Mouse (Mus musculus) intestine, embryonic 14.5 days (tissue): ENCODE data around the gene Abraxas2. TPM values are rescaled to one million over a fixed set of nuclear protein-coding genes. Genes with fewer than 3 reads are reported as not detected.

ENCODE experiments used
- ATAC-seq: fragments of 200-750 bp; cut with Nextera tagmentation; replicated peaks from 2 replicates; pipeline ENCODE4 v1.8.0; 2017; ENCODE audit warnings: low read depth, moderate number of reproducible peaks, moderate TSS enrichment, moderate library complexity; ENCODE audit not compliant: low FRiP score, low TSS enrichment
- DNase-seq: peaks from one replicate; pipeline ENCODE4 v3.0.0-alpha.2; 2018; ENCODE audit warnings: low spot score
- H3K27ac ChIP-seq: fragments of 300-500 bp; sonication (generic); 2 replicates; pipeline ENCODE4 v1.5.1; 2014; ENCODE audit warnings: low read depth, mild to moderate bottlenecking, control low read depth
- H3K27me3 ChIP-seq: fragments of 300-500 bp; sonication (generic); replicated peaks from 2 replicates; pipeline ENCODE4 v1.6.1; 2014; ENCODE audit warnings: low read length, control low read depth; ENCODE audit not compliant: control insufficient read depth, insufficient read depth
- H3K36me3 ChIP-seq: fragments of 300-500 bp; sonication (generic); 2 replicates; pipeline ENCODE4 v1.6.1; 2014; ENCODE audit warnings: low read length, control low read depth; ENCODE audit not compliant: control insufficient read depth, insufficient read depth
- H3K4me1 ChIP-seq: fragments of 300-500 bp; sonication (generic); replicated peaks from 2 replicates; pipeline ENCODE4 v1.6.1; 2014; ENCODE audit warnings: low read length, control low read depth, mixed read lengths; ENCODE audit not compliant: control insufficient read depth, insufficient read depth
- H3K4me2 ChIP-seq: fragments of 300-500 bp; sonication (generic); 2 replicates; pipeline ENCODE4 v1.6.1; 2014; ENCODE audit warnings: low read length
- H3K4me3 ChIP-seq: fragments of 300-500 bp; sonication (generic); 2 replicates; pipeline ENCODE4 v1.5.1; 2014; ENCODE audit warnings: low read depth, low read length, control low read depth, mixed read lengths
- H3K9ac ChIP-seq: fragments of 300-500 bp; sonication (generic); 2 replicates; pipeline ENCODE4 v1.6.1; 2014; ENCODE audit warnings: mild to moderate bottlenecking, low read length
- H3K9me3 ChIP-seq: fragments of 300-500 bp; sonication (generic); 2 replicates; pipeline ENCODE4 v1.6.1; 2016; ENCODE audit warnings: low read length, control low read depth; ENCODE audit not compliant: control insufficient read depth
- WGBS: fragments of 180-500 bp; shearing (Covaris S2); extraction: QIAGEN DNeasy Blood & Tissue Kit; methylation state at CpG from one replicate; pipeline ENCODE4 v1.1.7; 2014; 5-methylcytosine and 5-hydroxymethylcytosine counted together
- polyA plus RNA-seq: library from polyadenylated mRNA; unstranded; fragments of >200 nt; fragmentation: Nextera tagmentation; extraction: Ambion mirVana; gene quantifications from 2 replicates; pipeline ENCODE4 v1.2.1, GENCODE M21; 2014

Abraxas2 gene
- polyA plus RNA-seq, 1 experiment from 2014 or later = 33.5 TPM

DNA sequence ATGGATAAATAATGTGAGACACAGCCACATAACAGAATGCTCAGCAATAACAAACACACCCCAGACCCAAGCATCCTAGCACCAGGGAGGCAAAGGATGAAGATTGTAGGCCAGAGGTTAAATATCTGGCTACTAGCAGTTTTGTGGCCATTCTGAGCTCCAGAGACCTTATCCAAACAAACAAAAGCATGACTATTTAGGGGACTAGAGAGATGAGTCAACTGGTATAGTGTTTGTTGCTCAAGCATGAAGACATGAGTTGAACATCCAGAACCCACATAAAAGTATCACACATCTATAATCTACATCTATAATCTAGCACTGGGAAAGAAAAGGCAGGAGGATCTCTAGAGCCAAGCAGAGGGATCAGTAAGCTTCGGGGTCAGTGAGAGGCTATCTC, 16.6 kb upstream of the Abraxas2 start:
- H3K27me3 ChIP-seq = no peaks in the 10 kb centered on the region
- WGBS = 84% methylated on average over 1 of the region's 1 CpGs
- no peak overlapping the region for H3K9ac ChIP-seq
- H3K4me1 ChIP-seq = no peaks in the 10 kb centered on the region
- H3K4me3 ChIP-seq = no peak overlapping the region
- H3K4me2 ChIP-seq = no peak overlapping the region
- no peaks in the 10 kb centered on the region for H3K9me3 ChIP-seq
- ATAC-seq (no peak), DNase-seq (no peak)
- no peak overlapping the region for H3K27ac ChIP-seq
- peaks cover 59% of the 10 kb centered on the region for H3K36me3 ChIP-seq

GRCm38 (mm10) chr7:132843152-132843551, 15.9 kb upstream of the Abraxas2 start:
- Histone ChIP-seq H3K9me3 (no peaks in the 10 kb centered on the region), H3K27me3 (no peaks in the 10 kb centered on the region), H3K36me3 (peaks cover 65% of the 10 kb centered on the region), H3K4me3 (no peak overlapping the region), H3K9ac (no peak overlapping the region), H3K27ac (no peak overlapping the region), H3K4me2 (no peak overlapping the region), H3K4me1 (no peaks in the 10 kb centered on the region)
- ATAC-seq = no peak
- no peak for DNase-seq
- 93% methylated on average over 3 of the region's 3 CpGs for WGBS

DNA sequence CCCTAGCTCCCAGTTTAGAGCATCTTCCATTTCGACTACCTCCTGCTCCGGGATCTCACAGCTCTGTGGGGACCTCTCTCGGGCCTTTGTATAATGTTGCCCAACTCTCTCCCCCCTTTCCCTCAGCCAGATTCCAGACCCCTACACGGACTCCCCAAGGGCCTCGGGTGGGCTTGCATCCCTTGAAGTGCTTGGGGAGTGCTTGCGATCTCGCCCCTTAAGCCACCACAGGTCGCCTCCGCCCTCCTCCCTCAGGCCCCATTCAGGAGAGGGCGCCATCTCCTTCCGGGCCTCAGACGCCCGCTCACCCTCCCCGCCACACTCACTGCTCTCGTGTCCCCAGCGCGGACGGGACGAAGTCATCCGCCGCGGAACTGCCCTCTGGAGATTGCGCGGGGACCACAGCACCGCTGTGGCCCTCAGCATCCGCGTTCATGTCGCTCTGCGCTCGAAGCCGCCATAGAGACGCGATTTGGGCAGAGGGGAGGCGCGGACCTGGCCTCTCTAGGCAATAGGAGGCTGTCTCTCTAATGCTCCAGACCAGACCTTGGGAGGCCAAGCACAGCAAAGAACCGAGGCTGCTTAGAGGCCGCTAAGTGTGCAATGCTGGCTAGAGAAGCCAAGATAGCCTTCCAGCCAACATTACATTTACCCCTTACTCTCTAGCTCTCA, 6.7 kb upstream of the Abraxas2 start, which contains the start of gene Eef1akmt2:
Eef1akmt2 (minus strand) TSS at position 501 of the 672 bp plus-strand sequence.
- Histone ChIP-seq H3K4me2 (peak within 1 kb of the TSS; percentile 76), H3K9ac (peak within 1 kb of the TSS; percentile 84), H3K9me3 (no peaks in the 10 kb centered on the region), H3K27ac (peak within 1 kb of the TSS; percentile 94), H3K36me3 (peaks cover 32% of the 10 kb centered on the region), H3K4me1 (0 out of 2 replicates have a peak, but pooled peaks cover 5% of the 10 kb centered on the region), H3K4me3 (peak within 1 kb of the TSS; percentile 67), H3K27me3 (no peaks in the 10 kb centered on the region)
- ATAC-seq = peak; percentile 95
- under 1% methylated on average over 37 of the region's 37 CpGs for WGBS
- peak; percentile 93 for DNase-seq

DNA sequence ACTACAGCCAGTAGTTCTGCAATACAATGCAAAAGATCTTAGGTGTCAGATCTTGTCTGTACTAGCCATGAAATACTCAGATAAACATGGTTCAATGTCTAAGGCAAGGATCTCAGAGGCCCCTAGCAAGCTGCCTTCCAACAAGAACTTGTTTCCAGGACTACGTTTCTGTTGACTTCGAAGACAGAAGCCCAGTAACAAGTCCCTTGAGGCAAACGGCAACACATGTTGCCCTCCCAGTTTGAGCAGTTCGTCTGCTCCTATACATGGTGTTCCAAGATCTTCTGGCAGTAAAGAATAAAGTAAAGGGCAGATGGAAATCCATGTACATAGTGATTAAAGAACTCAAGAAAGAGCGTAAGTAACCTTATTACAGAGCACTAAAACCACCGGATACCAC, 5.7 kb upstream of the Abraxas2 start:
- WGBS = 86% methylated on average over 6 of the region's 6 CpGs
- Histone ChIP-seq H3K27ac (no peak overlapping the region), H3K36me3 (peaks cover 22% of the 10 kb centered on the region), H3K27me3 (no peaks in the 10 kb centered on the region), H3K9ac (no peak overlapping the region), H3K4me2 (no peak overlapping the region), H3K9me3 (no peaks in the 10 kb centered on the region), H3K4me3 (no peak overlapping the region), H3K4me1 (0 out of 2 replicates have a peak, but pooled peaks cover 5% of the 10 kb centered on the region)
- ATAC-seq (no peak), DNase-seq (no peak)

DNA sequence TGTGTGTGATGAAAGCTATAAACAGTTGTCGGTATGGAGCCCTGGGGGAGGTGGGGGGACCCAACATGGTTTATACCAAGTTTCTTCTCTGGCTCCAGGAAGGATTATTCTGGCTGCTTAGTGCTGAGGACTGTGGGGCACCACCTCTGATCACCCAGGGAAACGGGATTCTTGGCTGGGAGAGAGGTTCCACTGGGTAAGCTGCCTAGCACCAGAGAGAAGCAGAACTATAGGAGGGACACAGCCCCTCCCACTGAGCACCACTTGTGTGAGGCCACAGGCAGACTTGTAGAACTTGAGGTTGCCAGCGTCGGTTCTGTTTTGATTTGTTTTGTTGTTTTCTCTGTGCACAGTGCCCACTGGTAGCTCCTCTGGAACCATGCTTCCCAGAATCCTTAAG, 5.1 kb upstream of the Abraxas2 start:
- DNase-seq = no peak
- H3K27me3 ChIP-seq = no peaks in the 10 kb centered on the region
- no peak overlapping the region for H3K4me2 ChIP-seq
- WGBS = 69% methylated on average over 4 of the region's 4 CpGs
- H3K36me3 ChIP-seq = peaks cover 17% of the 10 kb centered on the region
- 0 out of 2 replicates have a peak, but pooled peaks cover 5% of the 10 kb centered on the region for H3K4me1 ChIP-seq
- no peak overlapping the region for H3K4me3 ChIP-seq
- no peak overlapping the region for H3K27ac ChIP-seq
- ATAC-seq = no peak
- no peaks in the 10 kb centered on the region for H3K9me3 ChIP-seq
- H3K9ac ChIP-seq = no peak overlapping the region

DNA sequence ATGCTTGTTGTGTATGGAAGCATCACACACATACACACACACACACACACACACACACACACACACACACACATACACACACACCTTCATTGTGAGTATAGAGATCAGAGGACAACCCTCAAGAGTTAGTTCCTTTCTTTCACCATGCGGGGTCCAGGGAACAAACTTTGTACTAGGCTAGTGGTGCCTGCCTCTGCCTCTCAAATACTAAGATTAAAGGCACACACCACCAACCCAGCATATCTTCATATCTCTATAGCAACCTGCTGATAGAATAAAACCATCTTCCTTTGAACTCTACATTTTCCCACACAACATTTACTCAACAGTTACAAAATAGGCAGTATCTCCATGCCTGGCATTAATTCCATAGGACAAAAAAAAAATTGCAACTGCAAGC, 2.9 kb upstream of the Abraxas2 start:
- no peaks in the 10 kb centered on the region for H3K36me3 ChIP-seq
- no peak overlapping the region for H3K4me3 ChIP-seq
- 67% methylated on average over 1 of the region's 1 CpGs for WGBS
- ATAC-seq (no peak), DNase-seq (no peak)
- H3K9me3 ChIP-seq = no peaks in the 10 kb centered on the region
- peaks cover 8% of the 10 kb centered on the region for H3K4me1 ChIP-seq
- no peak overlapping the region for H3K9ac ChIP-seq
- H3K27me3 ChIP-seq = no peaks in the 10 kb centered on the region
- no peak overlapping the region for H3K4me2 ChIP-seq
- H3K27ac ChIP-seq = no peak overlapping the region

- 74% methylated on average over 5 of the region's 5 CpGs for WGBS
- no peak overlapping the region for H3K4me2 ChIP-seq
- no peak overlapping the region for H3K9ac ChIP-seq
- H3K27me3 ChIP-seq = no peaks in the 10 kb centered on the region
- no peak overlapping the region for H3K27ac ChIP-seq
- peaks cover 6% of the 10 kb centered on the region for H3K4me1 ChIP-seq
- ATAC-seq (no peak), DNase-seq (no peak)
- no peak overlapping the region for H3K4me3 ChIP-seq
- no peaks in the 10 kb centered on the region for H3K9me3 ChIP-seq
- no peaks in the 10 kb centered on the region for H3K36me3 ChIP-seq
These were observed 899 bp upstream of the Abraxas2 start for GRCm38 (mm10) chr7:132858043-132858608.

DNA sequence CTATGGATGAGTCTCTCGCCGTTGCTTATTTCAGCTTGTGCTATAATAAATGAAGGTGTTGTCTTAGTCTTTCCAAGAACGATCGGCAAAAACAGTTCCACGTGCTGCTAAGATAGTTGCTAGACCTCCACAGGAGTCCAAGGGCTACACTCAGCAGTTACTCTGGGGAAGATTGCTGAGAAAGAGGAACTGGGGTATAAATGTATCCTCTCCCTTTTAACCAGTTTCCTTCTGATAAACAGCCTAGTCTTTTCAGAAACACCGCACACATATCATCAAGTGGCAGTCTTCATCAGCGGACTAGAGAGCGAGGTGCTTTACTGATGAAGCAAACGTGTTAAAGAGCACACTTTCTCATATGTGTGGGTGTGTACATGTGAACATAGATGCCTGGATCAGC, 7.3 kb downstream of the Abraxas2 start:
- Histone ChIP-seq H3K4me3 (no peak overlapping the region), H3K4me1 (no peaks in the 10 kb centered on the region), H3K27me3 (no peaks in the 10 kb centered on the region), H3K9ac (no peak overlapping the region), H3K27ac (no peak overlapping the region), H3K9me3 (no peaks in the 10 kb centered on the region), H3K36me3 (peaks cover 53% of the 10 kb centered on the region), H3K4me2 (no peak overlapping the region)
- 90% methylated on average over 9 of the region's 9 CpGs for WGBS
- DNase-seq (no peak), ATAC-seq (no peak)

GRCm38 (mm10) chr7:132873043-132873442, 14.0 kb downstream of the Abraxas2 start:
- H3K4me2 ChIP-seq = no peak overlapping the region
- ATAC-seq = no peak
- H3K9me3 ChIP-seq = no peaks in the 10 kb centered on the region
- H3K4me1 ChIP-seq = no peaks in the 10 kb centered on the region
- peaks cover 91% of the 10 kb centered on the region for H3K36me3 ChIP-seq
- no peak for DNase-seq
- 94% methylated on average over 2 of the region's 2 CpGs for WGBS
- H3K27me3 ChIP-seq = no peaks in the 10 kb centered on the region
- no peak overlapping the region for H3K9ac ChIP-seq
- H3K27ac ChIP-seq = no peak overlapping the region
- H3K4me3 ChIP-seq = no peak overlapping the region
